Mouse (Mus musculus) neural tube, embryonic 11.5 days (tissue): ENCODE measurements around the gene Zfp593. TPM values are rescaled to one million over a fixed set of nuclear protein-coding genes. Genes with fewer than 3 reads are reported as not detected.

ENCODE experiments used
- ATAC-seq: fragments of 200-750 bp; cut with Nextera tagmentation; 2 replicates; pipeline ENCODE4 v1.8.0; 2017; ENCODE audit warnings: moderate number of reproducible peaks, mild to moderate bottlenecking, moderate TSS enrichment, moderate library complexity; ENCODE audit not compliant: insufficient read depth, low FRiP score, low TSS enrichment
- DNase-seq: peaks from one replicate; pipeline ENCODE4 v3.0.0-alpha.2; 2015; ENCODE audit warnings: low spot score
- H3K27ac ChIP-seq: fragments of 300-500 bp; sonication (generic); 2 replicates; pipeline ENCODE4 v1.5.1; 2014; ENCODE audit warnings: low read depth, mild to moderate bottlenecking, low read length
- H3K27me3 ChIP-seq: fragments of 300-500 bp; sonication (generic); 2 replicates; pipeline ENCODE4 v1.6.1; 2014; ENCODE audit warnings: mild to moderate bottlenecking, low read length, mixed read lengths; ENCODE audit not compliant: control insufficient read depth, insufficient read depth
- H3K36me3 ChIP-seq: fragments of 300-500 bp; sonication (generic); 2 replicates; pipeline ENCODE4 v1.6.1; 2014; ENCODE audit warnings: mild to moderate bottlenecking, low read length, moderate library complexity, mixed read lengths; ENCODE audit not compliant: control insufficient read depth, insufficient read depth
- H3K4me1 ChIP-seq: fragments of 300-500 bp; sonication (generic); 2 replicates; pipeline ENCODE4 v1.6.1; 2014; ENCODE audit warnings: low read length, mixed read lengths; ENCODE audit not compliant: control insufficient read depth, insufficient read depth
- H3K4me2 ChIP-seq: fragments of 300-500 bp; sonication (generic); 2 replicates; pipeline ENCODE4 v1.6.1; 2014; ENCODE audit warnings: low read depth, mild to moderate bottlenecking, moderate library complexity
- H3K4me3 ChIP-seq: fragments of 300-500 bp; sonication (generic); 2 replicates; pipeline ENCODE4 v1.5.1; 2014; ENCODE audit warnings: low read depth, low read length
- H3K9ac ChIP-seq: fragments of 300-500 bp; sonication (generic); 2 replicates; pipeline ENCODE4 v1.6.1; 2014; ENCODE audit warnings: mild to moderate bottlenecking, low read length
- H3K9me3 ChIP-seq: fragments of 300-500 bp; sonication (generic); 2 replicates; pipeline ENCODE4 v1.6.1; 2016; ENCODE audit warnings: low read length; ENCODE audit not compliant: control insufficient read depth
- WGBS: fragments of 180-500 bp; shearing (Covaris S2); extraction: QIAGEN DNeasy Blood & Tissue Kit; methylation state at CpG from one replicate; pipeline ENCODE4 v1.1.7; 2014; 5-methylcytosine and 5-hydroxymethylcytosine counted together
- polyA plus RNA-seq: library from polyadenylated mRNA; unstranded; fragments of >200 nt; fragmentation: Nextera tagmentation; extraction: Ambion mirVana; gene quantifications from 2 replicates; pipeline ENCODE4 v1.2.1, GENCODE M21; 2014

The Zfp593 gene
- polyA plus RNA-seq, 1 experiment from 2014 or later: 18.6 TPM

GRCm38 (mm10) chr4:134252911-134253721, 7.7 kb upstream of the Zfp593 start:
- Histone ChIP-seq H3K9ac (peak overlapping the region; percentile 42), H3K9me3 (no peaks in the 10 kb centered on the region), H3K4me2 (peak overlapping the region; percentile 85), H3K27ac (peak overlapping the region; percentile 24), H3K27me3 (peaks cover 30% of the 10 kb centered on the region), H3K4me1 (peaks cover 54% of the 10 kb centered on the region), H3K4me3 (peak overlapping the region; percentile 47), H3K36me3 (no peaks in the 10 kb centered on the region)
- peak; percentile 52 for DNase-seq
- no peak for ATAC-seq
- under 1% methylated on average over 15 of the region's 15 CpGs for WGBS

- Histone ChIP-seq H3K27ac (peak overlapping the region; percentile 24; the same call in 1 of the 2 replicates), H3K4me3 (peak overlapping the region; percentile 47), H3K9ac (peak overlapping the region; percentile 73), H3K4me2 (peak overlapping the region; percentile 85), H3K36me3 (no peaks in the 10 kb centered on the region), H3K27me3 (peaks cover 30% of the 10 kb centered on the region), H3K4me1 (peaks cover 50% of the 10 kb centered on the region), H3K9me3 (no peaks in the 10 kb centered on the region)
- peak; percentile 43 for DNase-seq
- ATAC-seq: no peak
- under 1% methylated on average over 22 of the region's 22 CpGs for WGBS
These were observed 6.9 kb upstream of the Zfp593 start for GRCm38 (mm10) chr4:134252131-134252910.

- DNase-seq (peak; percentile 67), ATAC-seq (no peak)
- WGBS: under 1% methylated on average over 90 of the region's 91 CpGs
- H3K9ac ChIP-seq: peak overlapping the region; percentile 73
- H3K9me3 ChIP-seq: no peaks in the 10 kb centered on the region
- H3K36me3 ChIP-seq: no peaks in the 10 kb centered on the region
- peaks cover 30% of the 10 kb centered on the region for H3K27me3 ChIP-seq
- no peak overlapping the region for H3K27ac ChIP-seq
- H3K4me3 ChIP-seq: peak overlapping the region; percentile 47
- H3K4me1 ChIP-seq: peaks cover 41% of the 10 kb centered on the region
- peak overlapping the region; percentile 85 for H3K4me2 ChIP-seq
These were observed 6.1 kb upstream of the Zfp593 start for GRCm38 (mm10) chr4:134251241-134252130.

GRCm38 (mm10) chr4:134250930-134251240, 5.5 kb upstream of the Zfp593 start:
- no peak for ATAC-seq
- peak overlapping the region; percentile 47 for H3K4me3 ChIP-seq
- no peak overlapping the region for H3K27ac ChIP-seq
- peak overlapping the region; percentile 85 for H3K4me2 ChIP-seq
- no peaks in the 10 kb centered on the region for H3K36me3 ChIP-seq
- peaks cover 37% of the 10 kb centered on the region for H3K4me1 ChIP-seq
- WGBS: 11% methylated on average over 10 of the region's 10 CpGs
- peak; percentile 49 for DNase-seq
- H3K9me3 ChIP-seq: no peaks in the 10 kb centered on the region
- peak overlapping the region; percentile 73 for H3K9ac ChIP-seq
- H3K27me3 ChIP-seq: peaks cover 30% of the 10 kb centered on the region

GRCm38 (mm10) chr4:134250116-134250929, 4.9 kb upstream of the Zfp593 start:
- Histone ChIP-seq H3K4me2 (peak overlapping the region; percentile 85), H3K4me3 (peak overlapping the region; percentile 47), H3K9me3 (no peaks in the 10 kb centered on the region), H3K27ac (no peak overlapping the region), H3K4me1 (peaks cover 34% of the 10 kb centered on the region), H3K9ac (peak overlapping the region; percentile 73), H3K36me3 (no peaks in the 10 kb centered on the region), H3K27me3 (peaks cover 30% of the 10 kb centered on the region)
- ATAC-seq (no peak), DNase-seq (peak; percentile 30)
- 5% methylated on average over 27 of the region's 27 CpGs for WGBS

GRCm38 (mm10) chr4:134249651-134250050, 4.3 kb upstream of the Zfp593 start:
- peak overlapping the region; percentile 85 for H3K4me2 ChIP-seq
- peaks cover 27% of the 10 kb centered on the region for H3K27me3 ChIP-seq
- H3K36me3 ChIP-seq: no peaks in the 10 kb centered on the region
- H3K9ac ChIP-seq: peak overlapping the region; percentile 45
- ATAC-seq (peak; percentile 46; the same call in 1 of the 2 replicates), DNase-seq (peak; percentile 88)
- no peaks in the 10 kb centered on the region for H3K9me3 ChIP-seq
- H3K4me3 ChIP-seq: peak overlapping the region; percentile 30
- WGBS: 1% methylated on average over 30 of the region's 30 CpGs
- no peak overlapping the region for H3K27ac ChIP-seq
- H3K4me1 ChIP-seq: peaks cover 32% of the 10 kb centered on the region

- H3K4me3 ChIP-seq: peak within 1 kb of the TSS; percentile 91
These were observed 1.4 kb upstream of the Zfp593 start, which contains the start of gene Gm30191 for GRCm38 (mm10) chr4:134246719-134247258. Gene Gm30191, plus strand, starts transcription at chr4:134246935.

More at GRCm38 (mm10) chr4:134246719-134247258, 1.4 kb upstream of the Zfp593 start, which contains the start of gene Gm30191:
- H3K27ac ChIP-seq: no peak within 1 kb of the TSS
- H3K36me3 ChIP-seq: no peaks in the 10 kb centered on the region
- peak within 1 kb of the TSS; percentile 48 for H3K9ac ChIP-seq
- ATAC-seq: no peak
- peaks cover 18% of the 10 kb centered on the region for H3K27me3 ChIP-seq
- peak within 1 kb of the TSS; percentile 97 for H3K4me2 ChIP-seq
- DNase-seq: no peak
- 77% methylated on average over 7 of the region's 7 CpGs for WGBS
- H3K4me1 ChIP-seq: peaks cover 19% of the 10 kb centered on the region
- H3K9me3 ChIP-seq: no peaks in the 10 kb centered on the region
